Mouse (Mus musculus) heart, adult 2 months (tissue): ENCODE measurements around the gene Zfp638. TPM values are rescaled to one million over a fixed set of nuclear protein-coding genes. Genes with fewer than 3 reads are reported as not detected.

Experiments
- DNase-seq, 2 experiments: peaks; one replicate each; pipeline ENCODE4 v3.0.0; 2021
- H3K27ac ChIP-seq: fragments of 200-600 bp; 2 replicates; pipeline ENCODE4 v1.8.1; 2022
- H3K27me3 ChIP-seq: fragments of 200-500 bp; 2 replicates; pipeline ENCODE4 v1.6.1; 2012; ENCODE audit warnings: mild to moderate bottlenecking, low read length, inconsistent platforms, mixed read lengths; ENCODE audit not compliant: control insufficient read depth, insufficient read depth
- H3K36me3 ChIP-seq: fragments of 200-500 bp; 2 replicates; pipeline ENCODE4 v1.6.1; 2012; ENCODE audit warnings: low read length, inconsistent platforms; ENCODE audit not compliant: control insufficient read depth, insufficient read depth
- H3K4me1 ChIP-seq: fragments of 200-500 bp; 2 replicates; pipeline ENCODE4 v1.6.1; 2011; ENCODE audit warnings: low read length; ENCODE audit not compliant: control insufficient read depth, insufficient read depth
- H3K4me3 ChIP-seq: fragments of 200-600 bp; 2 replicates; pipeline ENCODE4 v1.8.1; 2022
- H3K79me2 ChIP-seq: fragments of 200-500 bp; replicated peaks from 2 replicates; pipeline ENCODE4 v1.6.1; 2012; ENCODE audit warnings: mild to moderate bottlenecking, inconsistent platforms, low read length, moderate library complexity, mixed read lengths; ENCODE audit not compliant: control insufficient read depth, insufficient read depth
- H3K9ac ChIP-seq: fragments of 200-500 bp; 2 replicates; pipeline ENCODE4 v1.6.1; 2012; ENCODE audit warnings: low read depth, mild to moderate bottlenecking, control low read depth, inconsistent platforms, low read length, mixed read lengths
- CTCF ChIP-seq: fragments of 200-600 bp; IDR thresholded peaks from 2 replicates; pipeline ENCODE4 v1.8.1; 2022; ENCODE audit warnings: antibody characterized with exemption, mild to moderate bottlenecking, moderate library complexity
- EP300 ChIP-seq: fragments of 200-500 bp; IDR thresholded peaks from 2 replicates; pipeline ENCODE4 v1.6.1; 2011; ENCODE audit warnings: low read depth, low read length, control low read depth; ENCODE audit not compliant: insufficient read depth
- POLR2A ChIP-seq: fragments of 200-500 bp; IDR thresholded peaks from 2 replicates; pipeline ENCODE4 v1.6.1; 2011; ENCODE audit warnings: mild to moderate bottlenecking, low read depth, low read length, control low read depth; ENCODE audit not compliant: insufficient read depth
- WGBS: fragments of 180-500 bp; shearing (Covaris S2); methylation state at CpG from one replicate; pipeline ENCODE4 v1.1.7; 2018; 5-methylcytosine and 5-hydroxymethylcytosine counted together
- intact Hi-C: fragments of 180-260 bp; cut with DNase I; formaldehyde crosslinking; loops from one replicate; pipeline ENCODE4 v1.15.1; 2025
- polyA plus RNA-seq: library from polyadenylated mRNA; depleted of rRNA; stranded (reverse); fragments of >200 nt; gene quantifications from 2 replicates; pipeline ENCODE4 v1.2.3, GENCODE M21; 2012
- total RNA-seq, 2 experiments: library from RNA; stranded (reverse); gene quantifications; 2 replicates each; pipeline ENCODE4 v1.2.3; 2021

Zfp638 gene
- total and polyA plus RNA-seq, 3 experiments, result 7.3 to 55.2 (median 55.0) TPM

- no peaks in the 10 kb centered on the region; the same call in 1 of the 2 replicates for H3K79me2 ChIP-seq
- H3K27ac ChIP-seq, result no peak overlapping the region
- no peaks in the 10 kb centered on the region for H3K4me1 ChIP-seq
- intact Hi-C loops, result no loop called here
- DNase-seq, result no peak
- no peak overlapping the region for H3K4me3 ChIP-seq
- no peak overlapping the region for H3K9ac ChIP-seq
- no peaks in the 10 kb centered on the region for H3K27me3 ChIP-seq
- TF ChIP-seq POLR2A, result no peak
- no peak for TF ChIP-seq CTCF
- TF ChIP-seq EP300, result no peak
- H3K36me3 ChIP-seq, result no peaks in the 10 kb centered on the region
Measured at GRCm38 (mm10) chr6:83906659-83907058, 39.8 kb downstream of the Zfp638 start.

- DNase-seq, result no peak
- H3K27me3 ChIP-seq, result no peaks in the 10 kb centered on the region
- intact Hi-C loops, result no loop called here
- H3K4me3 ChIP-seq, result no peak overlapping the region
- no peaks in the 10 kb centered on the region; the same call in 1 of the 2 replicates for H3K79me2 ChIP-seq
- no peaks in the 10 kb centered on the region for H3K4me1 ChIP-seq
- TF ChIP-seq EP300 (no peak), CTCF (no peak), POLR2A (no peak)
- H3K27ac ChIP-seq, result no peak overlapping the region
- no peak overlapping the region for H3K9ac ChIP-seq
- WGBS, result 52% methylated on average over 4 of the region's 4 CpGs
- H3K36me3 ChIP-seq, result no peaks in the 10 kb centered on the region
Measured at GRCm38 (mm10) chr6:83908386-83908785, 41.5 kb downstream of the Zfp638 start.

GRCm38 (mm10) chr6:83913710-83914109, 46.8 kb downstream of the Zfp638 start:
- Histone ChIP-seq H3K36me3 (no peaks in the 10 kb centered on the region; the same call in 1 of the 2 replicates), H3K79me2 (no peaks in the 10 kb centered on the region), H3K4me1 (no peaks in the 10 kb centered on the region; the same call in 1 of the 2 replicates), H3K4me3 (no peak overlapping the region), H3K27me3 (no peaks in the 10 kb centered on the region), H3K27ac (no peak overlapping the region), H3K9ac (no peak overlapping the region)
- 25% methylated on average over 4 of the region's 4 CpGs for WGBS
- peak in 1 of 2 experiments; percentile 3 for DNase-seq
- intact Hi-C loops, result loop anchor here (2.0 to 5.0 kb wide), 2 partner anchors 33 to 136 kb away; partner anchors contain the start of gene Tex261
- no peak for TF ChIP-seq EP300

- Histone ChIP-seq H3K36me3 (no peaks in the 10 kb centered on the region; the same call in 1 of the 2 replicates), H3K27ac (peak overlapping the region; percentile 98), H3K27me3 (no peaks in the 10 kb centered on the region), H3K4me3 (peak overlapping the region; percentile 97), H3K9ac (peak overlapping the region; percentile 97), H3K79me2 (no peaks in the 10 kb centered on the region), H3K4me1 (no peaks in the 10 kb centered on the region; the same call in 1 of the 2 replicates)
- WGBS, result under 1% methylated on average over 50 of the region's 50 CpGs
- peak; percentile 98 to 99 for DNase-seq
- TF ChIP-seq CTCF, result no peak; the same call in 1 of the 2 replicates
- TF ChIP-seq EP300, result peak; percentile 65; the same call in 1 of the 2 replicates
- peak; percentile 98 for TF ChIP-seq POLR2A
- intact Hi-C loops, result loop anchor here (5.0 kb wide), 1 partner anchor 137 kb away; the partner anchor contains the start of gene Tex261
Measured at GRCm38 (mm10) chr6:83914183-83914719, 47.3 kb downstream of the Zfp638 start.

- TF ChIP-seq CTCF, result no peak
- TF ChIP-seq EP300, result no peak
- TF ChIP-seq POLR2A, result no peak
- under 1% methylated on average over 40 of the region's 40 CpGs for WGBS
- Histone ChIP-seq H3K27ac (peak overlapping the region; percentile 98), H3K4me3 (peak overlapping the region; percentile 97), H3K4me1 (no peaks in the 10 kb centered on the region; the same call in 1 of the 2 replicates), H3K9ac (peak overlapping the region; percentile 97), H3K79me2 (no peaks in the 10 kb centered on the region), H3K36me3 (no peaks in the 10 kb centered on the region; the same call in 1 of the 2 replicates), H3K27me3 (no peaks in the 10 kb centered on the region)
- no peak for DNase-seq
- intact Hi-C loops, result loop anchor here (5.0 kb wide), 2 partner anchors 82 to 137 kb away; partner anchors contain the start of genes Paip2b and Tex261
Measured at GRCm38 (mm10) chr6:83914720-83915271, 47.9 kb downstream of the Zfp638 start.

GRCm38 (mm10) chr6:83927418-83927817, 60.5 kb downstream of the Zfp638 start:
- TF ChIP-seq POLR2A, result no peak
- no peak for TF ChIP-seq CTCF
- no peak for TF ChIP-seq EP300
- Histone ChIP-seq H3K27ac (no peak overlapping the region), H3K36me3 (peaks cover 19% of the 10 kb centered on the region), H3K79me2 (peaks cover 8% of the 10 kb centered on the region), H3K4me1 (no peaks in the 10 kb centered on the region; the same call in none of the 2 replicates), H3K27me3 (no peaks in the 10 kb centered on the region), H3K9ac (no peak overlapping the region), H3K4me3 (no peak overlapping the region)
- intact Hi-C loops, result no loop called here
- DNase-seq, result peak; percentile 15 to 44
- WGBS, result 51% methylated on average over 1 of the region's 1 CpGs
